Mouse (Mus musculus) thymus, adult 2 months (tissue): ENCODE data around the gene Card14. TPM values are rescaled to one million over a fixed set of nuclear protein-coding genes. Genes with fewer than 3 reads are reported as not detected.

Experiments used
- DNase-seq: peaks from one replicate; pipeline ENCODE4 v3.0.0; 2021
- H3K27ac ChIP-seq: fragments of 200-500 bp; 2 replicates; pipeline ENCODE4 v1.5.1; 2012; ENCODE audit warnings: low read length, control low read depth; ENCODE audit not compliant: control insufficient read depth, insufficient read depth
- H3K27me3 ChIP-seq: fragments of 200-500 bp; 2 replicates; pipeline ENCODE4 v1.6.1; 2012; ENCODE audit warnings: mild to moderate bottlenecking, low read length, moderate library complexity, mixed read lengths; ENCODE audit not compliant: control insufficient read depth, insufficient read depth
- H3K36me3 ChIP-seq: fragments of 200-500 bp; 2 replicates; pipeline ENCODE4 v1.6.1; 2012; ENCODE audit warnings: mild to moderate bottlenecking, low read length, moderate library complexity; ENCODE audit not compliant: control insufficient read depth, insufficient read depth
- H3K4me1 ChIP-seq: fragments of 200-500 bp; replicated peaks from 2 replicates; pipeline ENCODE4 v1.6.1; 2012; ENCODE audit warnings: low read length; ENCODE audit not compliant: control insufficient read depth, insufficient read depth
- H3K4me3 ChIP-seq: fragments of 200-500 bp; 2 replicates; pipeline ENCODE4 v1.5.1; 2012; ENCODE audit warnings: mild to moderate bottlenecking, low read length, control low read depth, moderate library complexity; ENCODE audit not compliant: control insufficient read depth, insufficient read depth
- CTCF ChIP-seq: fragments of 200-500 bp; IDR thresholded peaks from 2 replicates; pipeline ENCODE4 v1.5.1; 2012; ENCODE audit warnings: mild to moderate bottlenecking, control low read depth, low read length, moderate library complexity, borderline replicate concordance; ENCODE audit not compliant: control insufficient read depth, poor library complexity, insufficient read depth; ENCODE audit errors: extremely low read depth
- POLR2A ChIP-seq: fragments of 200-500 bp; IDR thresholded peaks from 2 replicates; pipeline ENCODE4 v1.6.1; 2012; ENCODE audit warnings: mild to moderate bottlenecking, low read length, control low read depth, moderate library complexity; ENCODE audit not compliant: control insufficient read depth, poor library complexity, insufficient read depth; ENCODE audit errors: extremely low read depth
- WGBS: fragments of 180-500 bp; shearing (Covaris S2); methylation state at CpG from one replicate; pipeline ENCODE4 v1.1.7; 2018; 5-methylcytosine and 5-hydroxymethylcytosine counted together
- polyA plus RNA-seq: library from polyadenylated mRNA; depleted of rRNA; stranded (reverse); fragments of >200 nt; gene quantifications from 2 replicates; pipeline ENCODE4 v1.2.3, GENCODE M21; 2012

Gene Card14
- polyA plus RNA-seq, 1 experiment: 0.90 TPM

DNA sequence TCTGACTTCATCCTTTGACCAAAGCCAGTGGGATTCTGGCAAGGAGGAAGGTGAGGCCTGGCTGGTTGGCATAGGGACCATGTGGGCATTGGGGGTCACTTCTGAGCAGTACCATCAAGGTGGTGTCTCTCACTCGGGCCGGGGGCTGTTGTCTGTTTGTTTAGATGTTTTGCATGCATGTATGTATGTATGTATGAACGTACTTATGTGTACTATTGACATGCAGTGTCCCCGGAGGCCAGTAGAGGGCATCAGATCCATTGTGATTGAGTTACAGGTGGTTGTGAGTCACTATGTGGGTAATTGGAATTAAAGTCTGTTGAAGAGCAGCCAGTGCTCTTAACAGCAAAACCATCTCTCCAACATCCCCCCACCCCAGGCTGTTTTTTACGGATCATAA lies 32.1 kb downstream of the Card14 start:
- WGBS: 3% methylated on average over 5 of the region's 5 CpGs
- Histone ChIP-seq H3K27me3 (no peaks in the 10 kb centered on the region), H3K36me3 (no peaks in the 10 kb centered on the region), H3K4me3 (no peak overlapping the region), H3K4me1 (peaks cover 3% of the 10 kb centered on the region), H3K27ac (no peak overlapping the region)
- DNase-seq: peak; percentile 79
- TF ChIP-seq POLR2A (no peak), CTCF (no peak)

DNA sequence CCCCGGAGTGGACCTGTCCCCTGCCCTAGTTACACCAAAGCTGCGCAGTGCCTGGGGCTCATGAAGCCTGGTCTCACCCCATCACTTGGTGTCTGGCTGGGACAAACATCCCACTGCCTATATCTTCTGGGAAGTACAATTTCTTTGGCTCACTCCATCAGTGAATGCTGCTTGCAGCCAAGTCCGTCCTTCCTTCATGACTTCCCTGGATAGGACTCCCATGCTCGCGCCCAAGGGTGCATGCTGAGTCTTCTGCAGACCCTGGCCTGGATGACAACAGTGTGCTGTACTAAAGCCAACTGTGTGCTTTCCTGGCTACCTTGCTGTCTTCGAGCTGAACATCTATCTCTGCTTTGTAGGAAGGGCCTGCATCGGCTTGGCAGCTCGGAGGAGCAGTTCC lies 36.6 kb downstream of the Card14 start:
- no peaks in the 10 kb centered on the region for H3K36me3 ChIP-seq
- no peaks in the 10 kb centered on the region for H3K27me3 ChIP-seq
- no peak for DNase-seq
- H3K27ac ChIP-seq: no peak overlapping the region
- peaks cover 15% of the 10 kb centered on the region for H3K4me1 ChIP-seq
- TF ChIP-seq CTCF: no peak
- WGBS: 84% methylated on average over 8 of the region's 8 CpGs
- H3K4me3 ChIP-seq: no peak overlapping the region

DNA sequence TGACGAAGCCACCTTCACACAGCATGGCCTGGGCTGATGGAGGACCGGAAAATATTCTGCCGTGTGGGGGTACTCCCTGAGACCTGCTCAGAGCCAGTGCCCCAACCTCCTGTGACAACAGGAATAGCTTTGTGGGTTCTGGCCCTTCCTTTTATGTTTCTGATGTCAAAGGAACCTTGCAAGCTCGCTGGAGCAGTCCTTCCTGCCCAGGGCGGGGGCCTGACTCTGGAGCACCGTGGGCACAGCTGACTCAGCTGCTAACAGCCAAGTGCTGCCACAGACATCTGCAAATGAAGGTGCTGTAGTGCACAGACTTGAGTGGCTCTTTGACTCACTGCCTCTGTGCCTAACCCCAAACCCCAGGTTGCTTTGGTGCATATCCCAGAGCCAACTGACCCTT lies 37.3 kb downstream of the Card14 start:
- H3K36me3 ChIP-seq: no peaks in the 10 kb centered on the region
- no peaks in the 10 kb centered on the region for H3K27me3 ChIP-seq
- no peak overlapping the region for H3K27ac ChIP-seq
- no peak overlapping the region for H3K4me3 ChIP-seq
- WGBS: 12% methylated on average over 6 of the region's 6 CpGs
- peaks cover 15% of the 10 kb centered on the region for H3K4me1 ChIP-seq
- TF ChIP-seq POLR2A: no peak
- no peak for TF ChIP-seq CTCF
- peak; percentile 22 for DNase-seq

DNA sequence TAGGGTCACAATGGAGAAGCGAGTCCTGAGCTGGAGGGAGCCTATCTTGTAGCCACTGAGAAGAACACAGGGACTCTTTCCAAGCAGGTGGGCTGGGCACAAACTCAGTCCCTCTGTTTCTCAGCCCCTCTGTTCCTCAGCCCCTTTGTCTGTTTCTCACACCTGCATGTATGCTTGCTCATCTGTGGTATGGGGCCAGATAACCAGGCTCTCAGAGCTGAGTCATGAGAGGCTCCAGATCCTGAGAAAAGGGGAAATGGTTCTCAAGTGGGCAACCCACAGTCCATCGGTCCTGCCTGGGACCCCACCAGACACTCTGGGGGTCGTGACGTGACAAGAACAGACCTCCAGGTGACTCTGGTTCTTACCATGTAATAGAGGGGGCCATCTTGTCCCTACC lies 39.6 kb downstream of the Card14 start:
- no peak overlapping the region for H3K27ac ChIP-seq
- TF ChIP-seq CTCF (no peak), POLR2A (no peak)
- H3K4me1 ChIP-seq: peaks cover 18% of the 10 kb centered on the region
- no peak overlapping the region for H3K4me3 ChIP-seq
- no peaks in the 10 kb centered on the region for H3K36me3 ChIP-seq
- H3K27me3 ChIP-seq: no peaks in the 10 kb centered on the region
- no peak for DNase-seq
- 51% methylated on average over 4 of the region's 4 CpGs for WGBS

DNA sequence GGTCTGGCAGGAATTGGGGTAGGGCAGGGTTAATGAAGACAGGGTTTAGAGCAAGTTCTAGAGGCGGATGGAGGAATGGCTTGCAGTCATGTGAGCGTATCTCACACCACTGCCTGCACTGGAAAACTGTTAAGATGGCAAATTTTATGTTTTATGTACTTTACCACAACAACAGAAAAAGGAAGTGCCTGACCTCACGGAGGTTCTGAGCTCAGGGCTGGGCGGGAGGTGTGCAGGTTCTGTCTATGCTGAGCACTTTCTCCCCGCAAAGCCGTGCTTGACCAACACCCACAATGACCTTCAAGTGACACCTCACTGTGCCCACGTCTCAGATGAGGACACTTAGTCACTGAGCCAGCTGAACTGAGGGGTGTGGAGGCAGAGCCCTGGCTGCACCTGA lies 44.5 kb downstream of the Card14 start:
- H3K36me3 ChIP-seq: no peaks in the 10 kb centered on the region
- H3K4me3 ChIP-seq: no peak overlapping the region
- TF ChIP-seq POLR2A: no peak
- no peak for TF ChIP-seq CTCF
- peaks cover 34% of the 10 kb centered on the region for H3K4me1 ChIP-seq
- no peak for DNase-seq
- no peak overlapping the region for H3K27ac ChIP-seq
- no peaks in the 10 kb centered on the region for H3K27me3 ChIP-seq
- WGBS: 10% methylated on average over 7 of the region's 7 CpGs

DNA sequence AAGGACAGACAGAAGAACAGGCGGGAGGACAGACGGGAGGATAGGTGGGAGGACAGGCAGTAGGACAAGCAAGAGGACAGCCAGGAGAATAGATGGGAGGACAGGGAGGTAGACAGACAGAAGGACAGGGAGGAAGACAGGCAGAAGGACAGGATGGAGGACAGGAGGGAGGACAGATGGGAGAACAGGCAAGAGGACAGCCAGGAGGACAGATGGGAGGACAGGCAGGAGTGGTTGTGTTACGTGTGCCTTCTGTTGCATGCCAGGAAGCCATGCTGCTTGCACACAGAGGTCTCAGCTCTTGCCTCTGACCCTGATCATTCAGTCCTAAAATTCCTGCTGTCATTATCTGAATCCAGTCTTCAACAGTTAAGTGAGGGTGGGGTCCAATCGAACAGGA lies 46.4 kb downstream of the Card14 start:
- H3K36me3 ChIP-seq: no peaks in the 10 kb centered on the region
- H3K4me3 ChIP-seq: no peak overlapping the region
- TF ChIP-seq POLR2A: no peak
- no peak for TF ChIP-seq CTCF
- DNase-seq: no peak
- H3K27ac ChIP-seq: no peak overlapping the region
- H3K27me3 ChIP-seq: no peaks in the 10 kb centered on the region
- H3K4me1 ChIP-seq: peaks cover 30% of the 10 kb centered on the region
- 77% methylated on average over 4 of the region's 4 CpGs for WGBS

DNA sequence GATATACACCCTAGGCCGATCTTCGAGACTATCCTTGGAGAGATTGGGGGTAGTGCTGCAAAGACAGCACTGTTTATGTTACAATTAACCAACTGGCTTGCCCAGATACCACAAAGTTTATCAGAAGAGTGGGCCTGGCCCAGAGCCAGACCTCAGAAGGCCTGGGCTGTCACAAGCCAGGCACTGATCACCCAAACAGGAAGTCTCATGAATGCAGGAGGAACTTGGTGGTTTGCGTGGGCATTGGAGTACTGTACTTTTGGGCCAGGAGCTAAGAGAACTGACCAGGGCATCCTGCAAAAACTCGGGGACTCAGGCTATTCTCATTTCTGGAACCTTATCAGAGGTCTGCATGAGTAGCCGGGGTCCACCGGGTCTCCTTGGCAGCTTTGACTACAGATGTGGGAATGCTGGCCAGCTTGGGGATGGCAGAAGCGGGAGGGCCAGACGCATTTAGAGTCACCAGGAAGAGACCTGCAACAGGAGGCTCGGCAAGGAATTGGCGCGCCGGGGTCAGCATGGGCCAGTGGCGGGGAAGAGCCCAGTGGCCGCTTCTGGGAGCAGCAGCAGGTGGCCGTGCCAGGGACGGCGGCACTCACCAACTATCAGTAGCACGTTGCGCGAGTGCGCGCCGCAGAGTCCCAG lies 47.4 kb downstream of the Card14 start:
- 3% methylated on average over 23 of the region's 23 CpGs for WGBS
- peak; percentile 25 for DNase-seq
- TF ChIP-seq POLR2A (no peak), CTCF (no peak)

More for the DNA sequence above, 47.4 kb downstream of the Card14 start:
- Histone ChIP-seq H3K27ac (no peak overlapping the region), H3K36me3 (no peaks in the 10 kb centered on the region), H3K27me3 (no peaks in the 10 kb centered on the region), H3K4me3 (peak overlapping the region; percentile 74), H3K4me1 (peaks cover 30% of the 10 kb centered on the region)
